Mouse (Mus musculus) testis, adult 2 months (tissue): ENCODE data around the gene Snapc4. TPM values are rescaled to one million over a fixed set of nuclear protein-coding genes. Genes with fewer than 3 reads are reported as not detected.

Experiments used
- H3K27ac ChIP-seq: fragments of 200-500 bp; 2 replicates; pipeline ENCODE4 v1.5.1; 2012; ENCODE audit warnings: low read depth, low read length; ENCODE audit not compliant: control insufficient read depth, insufficient read depth
- H3K27me3 ChIP-seq: fragments of 200-500 bp; 2 replicates; pipeline ENCODE4 v1.6.1; 2012; ENCODE audit warnings: mild to moderate bottlenecking, low read length, moderate library complexity; ENCODE audit not compliant: control insufficient read depth, insufficient read depth
- H3K36me3 ChIP-seq: fragments of 200-500 bp; 2 replicates; pipeline ENCODE4 v1.6.1; 2012; ENCODE audit warnings: mild to moderate bottlenecking, low read length; ENCODE audit not compliant: control insufficient read depth, insufficient read depth
- H3K4me1 ChIP-seq: fragments of 200-500 bp; 2 replicates; pipeline ENCODE4 v1.6.1; 2012; ENCODE audit warnings: low read length; ENCODE audit not compliant: control insufficient read depth, insufficient read depth
- H3K4me3 ChIP-seq: fragments of 200-500 bp; 2 replicates; pipeline ENCODE4 v1.5.1; 2012; ENCODE audit warnings: low read depth, mild to moderate bottlenecking, low read length, moderate library complexity, mixed read lengths; ENCODE audit not compliant: control insufficient read depth
- CTCF ChIP-seq: fragments of 200-500 bp; IDR thresholded peaks from 2 replicates; pipeline ENCODE4 v1.5.1; 2012; ENCODE audit warnings: low read depth, mild to moderate bottlenecking, inconsistent platforms, low read length, moderate library complexity; ENCODE audit not compliant: control insufficient read depth, insufficient read depth, insufficient replicate concordance
- POLR2A ChIP-seq: fragments of 200-500 bp; IDR thresholded peaks from 2 replicates; pipeline ENCODE4 v1.6.1; 2012; ENCODE audit warnings: low read depth, mild to moderate bottlenecking, inconsistent platforms, low read length, moderate library complexity; ENCODE audit not compliant: control insufficient read depth
- polyA plus RNA-seq: library from polyadenylated mRNA; depleted of rRNA; stranded (reverse); fragments of >200 nt; gene quantifications from 2 replicates; pipeline ENCODE4 v1.2.3, GENCODE M21; 2012

Gene Snapc4
- polyA plus RNA-seq, 1 experiment, result 20.2 TPM

DNA sequence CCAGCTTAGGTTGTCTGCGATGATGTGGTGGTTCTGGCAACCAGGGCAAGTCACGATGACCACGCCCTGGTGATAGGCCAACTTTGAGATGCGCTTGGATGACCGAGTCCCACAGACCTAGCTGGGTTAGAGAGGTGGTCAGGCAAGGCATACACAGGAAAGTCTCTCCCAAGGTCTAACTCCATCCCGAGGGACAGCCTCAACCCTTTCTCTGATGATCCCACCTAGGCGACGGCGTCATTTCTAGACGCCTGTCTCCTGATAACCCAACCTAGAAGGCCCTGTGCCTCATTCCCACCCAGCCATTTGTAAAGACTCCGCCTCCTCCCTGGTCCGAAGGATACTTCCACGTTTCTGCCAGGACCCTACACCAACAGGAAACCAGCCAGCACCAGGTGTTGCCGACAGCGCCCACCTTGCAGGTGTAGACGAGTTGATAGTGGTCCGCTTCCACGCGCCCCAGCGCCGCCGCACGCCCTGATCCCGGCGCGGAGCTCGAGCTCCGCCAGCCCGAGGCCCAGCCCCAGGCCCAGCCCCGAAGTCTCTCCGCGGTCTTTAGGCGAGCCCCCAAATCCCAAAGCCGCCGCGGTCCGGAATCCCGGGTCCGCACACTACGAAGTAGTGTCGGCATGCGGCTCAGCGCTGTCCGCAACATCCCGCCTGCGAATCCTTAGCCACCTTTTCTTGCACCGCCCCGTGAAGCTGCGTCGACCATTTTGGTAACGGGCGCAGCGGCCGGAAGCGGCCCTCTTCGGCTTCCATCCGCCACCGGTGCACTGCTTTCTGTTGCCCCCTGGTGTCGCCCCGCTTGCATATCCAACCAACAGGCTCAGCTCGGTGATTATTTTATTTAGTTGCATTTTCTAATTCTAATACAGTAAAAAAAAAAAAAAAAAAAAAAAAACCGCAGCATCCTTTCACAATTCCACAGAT is 28.8 kb downstream of the Snapc4 start, which contains the start of gene Dnlz:
Gene Dnlz (minus strand): TSS at position 753 of the 933 bp plus-strand sequence.
- H3K4me1 ChIP-seq, result peaks cover 14% of the 10 kb centered on the region
- peak within 1 kb of the TSS; percentile 79 for H3K27ac ChIP-seq
- H3K36me3 ChIP-seq, result no peaks in the 10 kb centered on the region; the same call in 1 of the 2 replicates
- H3K27me3 ChIP-seq, result no peaks in the 10 kb centered on the region
- H3K4me3 ChIP-seq, result peak within 1 kb of the TSS; percentile 94
- TF ChIP-seq POLR2A (peak; percentile 51; the same call in 1 of the 2 replicates), CTCF (peak; percentile 50; the same call in 1 of the 2 replicates)

DNA sequence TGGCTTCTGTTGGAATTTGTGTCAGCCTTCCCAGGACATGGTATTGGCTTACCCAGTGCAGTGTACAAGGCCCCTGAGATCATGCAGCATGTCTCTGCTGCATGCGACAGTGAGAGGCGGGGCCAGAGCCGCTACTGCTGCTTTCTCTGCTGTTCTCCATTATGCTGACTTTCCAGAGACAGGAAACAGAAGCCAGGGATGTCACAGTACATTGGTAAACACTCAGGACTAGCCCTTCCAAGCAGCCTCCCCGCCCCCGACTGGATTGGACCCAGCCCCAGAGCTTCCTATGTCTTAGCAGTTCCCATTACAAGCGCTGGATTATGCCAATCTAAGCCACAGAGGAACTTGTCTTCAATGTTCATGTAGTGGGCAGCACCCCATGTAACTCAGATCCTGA is 32.2 kb downstream of the Snapc4 start:
- H3K27ac ChIP-seq, result no peak overlapping the region
- H3K4me1 ChIP-seq, result peaks cover 14% of the 10 kb centered on the region
- H3K4me3 ChIP-seq, result no peak overlapping the region
- no peak for TF ChIP-seq CTCF
- TF ChIP-seq POLR2A, result no peak
- H3K36me3 ChIP-seq, result no peaks in the 10 kb centered on the region; the same call in 1 of the 2 replicates
- no peaks in the 10 kb centered on the region for H3K27me3 ChIP-seq

DNA sequence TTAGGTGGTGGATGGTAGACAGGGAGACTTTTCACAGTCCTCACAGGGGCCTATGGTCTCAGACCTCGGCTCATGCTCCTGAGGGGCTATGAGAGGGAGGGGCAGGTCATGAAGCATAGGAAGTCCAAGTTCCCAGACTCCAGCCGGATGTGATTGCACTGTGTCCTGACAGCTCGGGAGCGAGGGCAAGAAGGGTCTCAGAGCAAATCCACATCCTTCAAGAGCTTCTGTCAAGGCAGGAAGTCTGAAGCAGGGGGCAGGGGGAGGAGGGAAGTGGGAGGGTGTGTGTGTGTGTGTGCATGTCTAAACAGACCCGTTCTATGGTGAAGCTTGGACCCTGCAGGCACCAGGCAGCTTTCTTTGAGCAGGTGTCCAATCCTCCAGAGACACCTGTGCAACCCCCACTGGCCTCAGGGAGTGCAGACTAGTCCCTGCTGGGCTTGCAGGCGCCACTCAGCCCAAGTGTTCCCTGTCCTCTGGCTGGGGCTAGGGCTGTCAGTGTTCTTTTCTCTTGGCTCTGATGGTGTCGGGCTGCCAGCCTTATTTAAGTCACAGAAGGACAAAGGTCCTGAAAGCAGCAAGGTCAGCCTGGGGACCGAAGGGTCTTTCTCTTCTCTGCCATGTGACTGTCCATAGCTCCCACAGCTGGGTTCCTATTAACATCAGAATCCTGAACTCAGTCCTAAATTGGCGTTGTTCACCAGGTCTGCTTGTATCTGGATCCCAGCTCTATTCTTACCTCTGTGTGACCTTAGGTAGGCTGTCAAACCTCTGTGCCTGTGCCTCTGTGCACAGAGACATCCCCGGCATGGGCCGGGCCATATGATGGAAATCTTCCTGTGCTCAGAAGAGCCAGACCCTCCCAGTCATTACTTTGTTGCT is 37.6 kb downstream of the Snapc4 start:
- Histone ChIP-seq H3K4me1 (peaks cover 4% of the 10 kb centered on the region; the same call in 1 of the 2 replicates), H3K4me3 (no peak overlapping the region), H3K27ac (no peak overlapping the region), H3K27me3 (no peaks in the 10 kb centered on the region), H3K36me3 (no peaks in the 10 kb centered on the region)
- TF ChIP-seq POLR2A, result no peak
- TF ChIP-seq CTCF, result no peak

DNA sequence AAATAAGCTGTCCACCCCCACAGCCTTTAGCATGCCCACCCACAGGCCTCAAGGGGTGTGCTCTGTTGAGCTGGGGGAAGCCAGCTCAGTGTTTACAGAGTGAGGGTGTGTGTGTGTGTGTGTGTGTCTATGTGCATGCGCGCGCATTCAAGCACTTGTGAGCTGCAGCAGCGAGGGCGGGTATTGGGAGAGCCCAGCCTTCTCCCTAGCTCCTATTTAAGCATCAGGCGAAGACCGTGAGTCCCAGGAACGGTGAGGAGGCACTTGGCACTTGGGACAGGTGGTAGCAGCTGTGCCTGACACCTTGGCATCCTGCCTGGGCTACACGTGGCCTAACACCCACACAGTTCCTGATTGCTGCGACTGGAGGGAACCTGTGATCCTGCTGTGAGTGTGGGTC is 38.4 kb downstream of the Snapc4 start:
- H3K36me3 ChIP-seq, result no peaks in the 10 kb centered on the region
- H3K27ac ChIP-seq, result no peak overlapping the region
- TF ChIP-seq CTCF (no peak), POLR2A (no peak)

DNA sequence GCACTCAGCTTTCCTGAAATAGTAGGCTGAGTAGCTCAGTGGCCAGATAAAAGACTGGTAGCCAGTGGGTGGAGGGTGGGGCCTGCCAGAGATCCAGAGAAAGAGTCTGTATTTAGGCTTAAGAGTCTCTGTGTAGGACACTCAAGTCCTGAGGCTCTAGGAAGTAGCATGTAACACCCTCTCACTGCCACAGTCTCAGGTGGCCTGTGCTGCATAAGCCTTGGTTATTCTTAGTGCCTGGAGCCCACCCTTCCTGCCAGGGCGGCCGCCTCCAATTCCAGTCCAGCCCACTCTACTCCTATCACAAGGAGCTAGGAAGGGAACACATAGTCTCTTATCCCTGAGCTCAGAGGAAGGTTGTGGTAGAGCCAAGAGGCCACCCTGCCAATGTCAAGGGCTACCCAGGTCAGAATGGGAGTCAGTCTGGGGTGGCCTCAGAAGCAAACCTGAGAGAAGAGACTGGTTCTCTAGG is 38.9 kb downstream of the Snapc4 start:
- no peak overlapping the region for H3K27ac ChIP-seq
- H3K4me1 ChIP-seq, result peaks cover 4% of the 10 kb centered on the region; the same call in 1 of the 2 replicates
- H3K36me3 ChIP-seq, result no peaks in the 10 kb centered on the region
- H3K4me3 ChIP-seq, result no peak overlapping the region
- TF ChIP-seq POLR2A (no peak), CTCF (no peak)
- H3K27me3 ChIP-seq, result no peaks in the 10 kb centered on the region

More for the DNA sequence above, 38.4 kb downstream of the Snapc4 start:
- Histone ChIP-seq H3K27me3 (no peaks in the 10 kb centered on the region), H3K4me1 (peaks cover 4% of the 10 kb centered on the region; the same call in 1 of the 2 replicates), H3K4me3 (no peak overlapping the region)

DNA sequence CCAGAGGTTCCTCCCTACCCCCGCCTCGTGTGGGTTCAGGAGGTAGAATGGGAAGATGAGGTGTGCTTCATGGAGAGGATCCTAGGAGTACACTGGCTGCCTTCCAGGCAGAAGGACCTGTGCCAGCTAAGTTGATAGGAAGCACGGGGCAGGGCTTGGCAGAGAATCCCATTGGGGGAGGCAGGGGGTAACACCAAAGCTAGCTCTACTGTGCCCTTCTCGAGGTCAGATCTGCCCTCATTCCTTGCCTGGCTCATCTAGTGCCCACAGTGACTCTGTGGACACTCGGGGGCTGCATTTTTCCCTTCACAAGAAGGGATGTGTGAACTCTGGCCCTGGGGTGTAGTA is 41.3 kb downstream of the Snapc4 start:
- H3K27ac ChIP-seq, result no peak overlapping the region
- H3K4me1 ChIP-seq, result peaks cover 4% of the 10 kb centered on the region; the same call in 1 of the 2 replicates
- H3K4me3 ChIP-seq, result no peak overlapping the region
- no peaks in the 10 kb centered on the region for H3K36me3 ChIP-seq
- TF ChIP-seq CTCF (no peak), POLR2A (no peak)
- no peaks in the 10 kb centered on the region for H3K27me3 ChIP-seq
